Mouse (Mus musculus): ENCODE measurements around the gene Pitpnm1. TPM values are rescaled to one million over a fixed set of nuclear protein-coding genes. Genes with fewer than 3 reads are reported as not detected.

Pitpnm1 gene
- total and polyA plus RNA-seq, 2 experiments from 2014 or later: 127 to 187 TPM

- Histone ChIP-seq H3K4me2 (ENCODE audit: low read depth, low read length, poor library complexity, severe bottlenecking) (no peak overlapping the region), H3K9ac (replicated peaks; ENCODE audit: low read length, poor library complexity, severe bottlenecking) (no peak overlapping the region), H3K27ac (ENCODE audit: low read depth, low read length) (no peak overlapping the region), H3K9me3 (ENCODE audit: low read length) (no peaks in the 10 kb centered on the region), H3K36me3 (ENCODE audit: insufficient read depth, low read length) (peaks cover 17% of the 10 kb centered on the region), H3K4me1 (ENCODE audit: insufficient read depth, low read length) (no peaks in the 10 kb centered on the region), H3K27me3 (ENCODE audit: insufficient read depth, low read length) (no peaks in the 10 kb centered on the region), H3K4me3 (ENCODE audit: low read depth, low read length) (no peak overlapping the region)
- TF ChIP-seq CTCF (IDR thresholded peaks at IDR 0.05): no peak
- DNase-seq (ENCODE audit: low spot score) (no peak), ATAC-seq (ENCODE audit: low FRiP score) (no peak)
- WGBS: 77% methylated on average over 5 of the region's 5 CpGs
These were observed 36.7 kb downstream of the Pitpnm1 start for GRCm38 (mm10) chr19:4136463-4136862.

GRCm38 (mm10) chr19:4137913-4138312, 38.1 kb downstream of the Pitpnm1 start:
- Histone ChIP-seq H3K9ac (replicated peaks; ENCODE audit: low read length, poor library complexity, severe bottlenecking) (no peak overlapping the region), H3K36me3 (ENCODE audit: insufficient read depth, low read length) (peaks cover 3% of the 10 kb centered on the region; the same call in 1 of the 2 replicates)
- WGBS: 83% methylated on average over 5 of the region's 5 CpGs

GRCm38 (mm10) chr19:4139446-4139845, 39.6 kb downstream of the Pitpnm1 start, which contains the start of gene Gpr152:
Gpr152 (plus strand) TSS chr19:4139787.
- H3K4me1 ChIP-seq (ENCODE audit: insufficient read depth, low read length): no peaks in the 10 kb centered on the region
- no peak within 1 kb of the TSS for H3K4me2 ChIP-seq (ENCODE audit: low read depth, low read length, poor library complexity, severe bottlenecking)
- no peaks in the 10 kb centered on the region for H3K27me3 ChIP-seq (ENCODE audit: insufficient read depth, low read length)
- no peak within 1 kb of the TSS for H3K9ac ChIP-seq (replicated peaks; ENCODE audit: low read length, poor library complexity, severe bottlenecking)
- no peak within 1 kb of the TSS for H3K27ac ChIP-seq (ENCODE audit: low read depth, low read length)
- ATAC-seq (ENCODE audit: low FRiP score): no peak
- DNase-seq (ENCODE audit: low spot score): no peak
- TF ChIP-seq CTCF (IDR thresholded peaks at IDR 0.05): no peak
- no peaks in the 10 kb centered on the region for H3K36me3 ChIP-seq (ENCODE audit: insufficient read depth, low read length)
- H3K4me3 ChIP-seq (ENCODE audit: low read depth, low read length): no peak within 1 kb of the TSS
- WGBS: 41% methylated on average over 2 of the region's 2 CpGs
- no peaks in the 10 kb centered on the region for H3K9me3 ChIP-seq (ENCODE audit: low read length)

More at GRCm38 (mm10) chr19:4137913-4138312, 38.1 kb downstream of the Pitpnm1 start:
- no peak overlapping the region for H3K27ac ChIP-seq (ENCODE audit: low read depth, low read length)
- H3K9me3 ChIP-seq (ENCODE audit: low read length): no peaks in the 10 kb centered on the region
- no peaks in the 10 kb centered on the region for H3K4me1 ChIP-seq (ENCODE audit: insufficient read depth, low read length)
- DNase-seq (ENCODE audit: low spot score): no peak
- ATAC-seq (ENCODE audit: low FRiP score): no peak
- H3K27me3 ChIP-seq (ENCODE audit: insufficient read depth, low read length): no peaks in the 10 kb centered on the region
- TF ChIP-seq CTCF (IDR thresholded peaks at IDR 0.05): no peak
- no peak overlapping the region for H3K4me3 ChIP-seq (ENCODE audit: low read depth, low read length)
- no peak overlapping the region for H3K4me2 ChIP-seq (ENCODE audit: low read depth, low read length, poor library complexity, severe bottlenecking)

GRCm38 (mm10) chr19:4140147-4140546, 40.3 kb downstream of the Pitpnm1 start:
- no peaks in the 10 kb centered on the region for H3K36me3 ChIP-seq (ENCODE audit: insufficient read depth, low read length)
- no peak for ATAC-seq (ENCODE audit: low FRiP score)
- WGBS: 82% methylated on average over 6 of the region's 6 CpGs
- no peak overlapping the region for H3K27ac ChIP-seq (ENCODE audit: low read depth, low read length)
- DNase-seq (ENCODE audit: low spot score): no peak
- no peak overlapping the region for H3K4me3 ChIP-seq (ENCODE audit: low read depth, low read length)
- no peak overlapping the region for H3K9ac ChIP-seq (replicated peaks; ENCODE audit: low read length, poor library complexity, severe bottlenecking)
- no peaks in the 10 kb centered on the region for H3K27me3 ChIP-seq (ENCODE audit: insufficient read depth, low read length)
- no peak overlapping the region for H3K4me2 ChIP-seq (ENCODE audit: low read depth, low read length, poor library complexity, severe bottlenecking)
- no peaks in the 10 kb centered on the region for H3K9me3 ChIP-seq (ENCODE audit: low read length)
- H3K4me1 ChIP-seq (ENCODE audit: insufficient read depth, low read length): no peaks in the 10 kb centered on the region
- no peak for TF ChIP-seq CTCF (IDR thresholded peaks at IDR 0.05)

GRCm38 (mm10) chr19:4142416-4143173, 42.8 kb downstream of the Pitpnm1 start:
- no peak overlapping the region for H3K4me2 ChIP-seq (ENCODE audit: low read depth, low read length, poor library complexity, severe bottlenecking)
- no peak overlapping the region for H3K27ac ChIP-seq (ENCODE audit: low read depth, low read length)
- WGBS: 88% methylated on average over 18 of the region's 18 CpGs
- no peak overlapping the region for H3K4me3 ChIP-seq (ENCODE audit: low read depth, low read length)
- H3K9ac ChIP-seq (replicated peaks; ENCODE audit: low read length, poor library complexity, severe bottlenecking): no peak overlapping the region
- no peaks in the 10 kb centered on the region for H3K4me1 ChIP-seq (ENCODE audit: insufficient read depth, low read length)
- DNase-seq (ENCODE audit: low spot score): no peak
- ATAC-seq (ENCODE audit: low FRiP score): no peak
- H3K9me3 ChIP-seq (ENCODE audit: low read length): no peaks in the 10 kb centered on the region
- TF ChIP-seq CTCF (IDR thresholded peaks at IDR 0.05): no peak
- H3K27me3 ChIP-seq (ENCODE audit: insufficient read depth, low read length): no peaks in the 10 kb centered on the region
- H3K36me3 ChIP-seq (ENCODE audit: insufficient read depth, low read length): no peaks in the 10 kb centered on the region

GRCm38 (mm10) chr19:4143759-4144268, 44.0 kb downstream of the Pitpnm1 start, which contains the start of gene Cabp4:
Cabp4 (minus strand) TSS chr19:4144033.
- ATAC-seq (ENCODE audit: low FRiP score): no peak
- no peak for TF ChIP-seq CTCF (IDR thresholded peaks at IDR 0.05)
- 87% methylated on average over 7 of the region's 7 CpGs for WGBS
- no peak within 1 kb of the TSS for H3K27ac ChIP-seq (ENCODE audit: low read depth, low read length)
- no peak for DNase-seq (ENCODE audit: low spot score)
- H3K9ac ChIP-seq (replicated peaks; ENCODE audit: low read length, poor library complexity, severe bottlenecking): no peak within 1 kb of the TSS
- no peak within 1 kb of the TSS for H3K4me2 ChIP-seq (ENCODE audit: low read depth, low read length, poor library complexity, severe bottlenecking)
- no peaks in the 10 kb centered on the region for H3K36me3 ChIP-seq (ENCODE audit: insufficient read depth, low read length)
- H3K9me3 ChIP-seq (ENCODE audit: low read length): no peaks in the 10 kb centered on the region
- H3K4me3 ChIP-seq (ENCODE audit: low read depth, low read length): no peak within 1 kb of the TSS
- no peaks in the 10 kb centered on the region for H3K4me1 ChIP-seq (ENCODE audit: insufficient read depth, low read length)
- no peaks in the 10 kb centered on the region for H3K27me3 ChIP-seq (ENCODE audit: insufficient read depth, low read length)
